Mouse (Mus musculus): ENCODE measurements around the gene Negr1.

DNA sequence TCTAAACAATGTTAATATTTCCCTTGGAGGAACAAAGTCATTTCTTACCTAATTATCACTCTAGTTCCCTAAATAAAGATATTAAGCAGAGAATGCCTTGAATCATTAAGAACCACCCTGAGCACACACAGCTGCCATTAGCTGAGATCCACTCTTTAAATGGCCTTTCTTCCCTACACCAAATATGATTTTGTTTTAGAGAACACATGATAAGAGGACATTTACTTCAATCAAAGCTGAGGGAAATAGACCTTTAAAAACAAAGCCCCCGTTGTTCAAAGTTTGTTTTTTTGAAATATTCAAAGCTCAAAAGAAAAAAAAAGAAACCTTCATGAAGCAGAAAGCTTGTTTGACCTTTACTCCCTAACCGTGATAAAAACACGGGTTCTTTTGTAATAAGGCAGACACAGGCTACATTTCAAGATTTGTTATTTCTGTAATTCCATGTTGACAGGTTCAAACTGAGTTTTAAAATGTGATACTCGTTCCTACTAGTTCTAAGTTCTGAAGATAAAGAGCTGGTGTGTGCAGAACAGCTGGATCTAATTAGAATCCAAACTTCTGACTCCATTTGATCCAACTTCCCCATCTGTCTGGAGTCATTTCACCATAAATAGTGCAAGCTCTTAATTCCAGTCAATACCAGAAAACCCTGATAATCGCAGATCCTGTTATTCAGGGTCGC is 544.1 kb downstream of the Negr1 start:
- no peak for TF ChIP-seq POLR2A (IDR thresholded peaks at IDR 0.05; ENCODE audit: insufficient read depth, low read depth, low read length)
- TF ChIP-seq CTCF (IDR thresholded peaks at IDR 0.05), result no peak
- TF ChIP-seq EP300 (IDR thresholded peaks at IDR 0.05; ENCODE audit: insufficient read depth, low read depth, low read length), result no peak

Data from heart, adult 2 months (tissue).